Mouse (Mus musculus): ENCODE measurements around the gene Auh. TPM values are rescaled to one million over a fixed set of nuclear protein-coding genes. Genes with fewer than 3 reads are reported as not detected.
A peak's percentile ranks its signal among the peaks of the same experiment; 100 is the strongest.

Gene Auh
- polyA plus RNA-seq, 1 experiment from 2014 or later: 44.3 TPM

DNA sequence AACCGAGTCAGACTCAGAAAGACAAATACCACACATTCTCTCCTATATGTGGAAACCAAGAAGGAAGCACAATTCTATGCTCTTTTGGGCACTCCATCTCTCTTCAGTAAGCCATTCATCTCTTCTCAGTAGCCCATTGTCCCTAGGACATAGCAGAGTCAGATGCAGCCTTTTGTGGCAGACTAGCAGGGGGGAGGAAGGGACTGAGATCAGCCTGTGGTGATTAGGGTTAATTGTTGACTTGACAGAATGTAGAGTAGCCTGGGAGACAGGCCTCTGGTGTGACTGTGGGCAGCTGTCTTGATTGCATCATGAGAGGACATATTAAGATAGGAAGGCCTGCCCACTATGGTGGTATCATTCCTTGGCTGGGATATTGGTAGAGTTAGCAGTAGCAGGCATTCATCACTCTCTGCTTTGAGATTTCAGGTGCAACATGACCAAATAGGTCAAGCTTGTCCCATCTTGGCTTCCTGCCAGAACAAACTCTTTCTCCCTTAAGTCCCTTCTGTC lies 13.5 kb upstream of the Auh start:
- Histone ChIP-seq H3K27ac (ENCODE audit: low read depth, low read length) (no peak overlapping the region), H3K4me1 (replicated peaks; ENCODE audit: control insufficient read depth, insufficient read depth, low read length) (no peaks in the 10 kb centered on the region; the same call in 1 of the 2 replicates), H3K9me3 (ENCODE audit: control insufficient read depth, low read length) (no peaks in the 10 kb centered on the region), H3K4me2 (replicated peaks; ENCODE audit: low read depth, low read length) (no peak overlapping the region), H3K4me3 (ENCODE audit: low read depth, low read length) (no peak overlapping the region), H3K36me3 (ENCODE audit: control insufficient read depth, insufficient read depth, low read length) (no peaks in the 10 kb centered on the region), H3K27me3 (ENCODE audit: control insufficient read depth, insufficient read depth, low read length) (no peaks in the 10 kb centered on the region), H3K9ac (ENCODE audit: low read depth, low read length) (no peak overlapping the region)
- DNase-seq (ENCODE audit: low spot score): peak; percentile 2
- WGBS: 57% methylated on average over 1 of the region's 1 CpGs
- no peak for ATAC-seq (ENCODE audit: low FRiP score)

DNA sequence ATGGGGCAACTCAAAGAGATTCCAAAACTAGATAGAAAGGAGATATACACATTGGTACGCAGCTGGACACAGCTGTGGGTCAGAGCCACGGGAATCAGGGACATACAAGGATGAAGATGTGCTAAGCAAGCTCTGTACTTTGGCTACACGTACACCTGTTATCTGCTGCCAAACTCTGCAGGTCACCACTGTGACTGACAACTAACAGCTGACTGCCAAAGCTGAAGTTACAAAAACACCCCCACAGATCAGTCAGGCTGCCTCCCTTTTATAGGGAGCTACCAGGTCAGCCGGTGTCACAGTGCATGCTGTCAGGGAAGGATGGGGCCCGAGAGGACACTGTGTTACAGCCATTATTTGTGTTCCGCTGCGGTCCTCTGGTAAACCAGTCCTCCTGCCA lies 11.5 kb upstream of the Auh start:
- H3K4me2 ChIP-seq (replicated peaks; ENCODE audit: low read depth, low read length): no peak overlapping the region
- H3K4me1 ChIP-seq (replicated peaks; ENCODE audit: control insufficient read depth, insufficient read depth, low read length): no peaks in the 10 kb centered on the region; the same call in 1 of the 2 replicates
- H3K9ac ChIP-seq (ENCODE audit: low read depth, low read length): no peak overlapping the region
- ATAC-seq (ENCODE audit: low FRiP score) (no peak), DNase-seq (ENCODE audit: low spot score) (no peak)
- no peak overlapping the region for H3K27ac ChIP-seq (ENCODE audit: low read depth, low read length)
- H3K27me3 ChIP-seq (ENCODE audit: control insufficient read depth, insufficient read depth, low read length): no peaks in the 10 kb centered on the region
- no peaks in the 10 kb centered on the region for H3K36me3 ChIP-seq (ENCODE audit: control insufficient read depth, insufficient read depth, low read length)
- no peak overlapping the region for H3K4me3 ChIP-seq (ENCODE audit: low read depth, low read length)
- WGBS: 77% methylated on average over 7 of the region's 7 CpGs
- no peaks in the 10 kb centered on the region for H3K9me3 ChIP-seq (ENCODE audit: control insufficient read depth, low read length)

DNA sequence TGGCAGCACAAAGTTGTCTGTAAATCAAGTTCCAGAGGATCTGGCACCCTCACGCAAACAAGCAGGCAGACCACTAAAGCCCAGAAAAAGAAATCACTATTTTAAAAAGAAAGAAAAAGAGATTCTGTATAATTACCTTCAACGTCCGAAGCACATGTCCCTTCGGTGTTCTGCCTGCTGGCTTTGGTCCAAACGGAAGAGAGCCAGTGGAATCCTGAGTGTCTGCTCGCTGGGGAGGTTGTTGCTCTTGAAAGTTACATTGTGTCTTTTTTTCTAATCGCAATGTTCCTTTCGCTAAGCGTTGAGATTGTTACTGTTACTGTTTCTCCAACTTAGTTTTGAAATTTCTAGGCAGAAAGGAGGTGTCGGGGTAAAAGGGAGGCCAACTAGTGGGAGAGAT lies 1.1 kb upstream of the Auh start:
- no peak overlapping the region for H3K4me2 ChIP-seq (replicated peaks; ENCODE audit: low read depth, low read length)
- no peak overlapping the region for H3K9ac ChIP-seq (ENCODE audit: low read depth, low read length)
- DNase-seq (ENCODE audit: low spot score) (no peak), ATAC-seq (ENCODE audit: low FRiP score) (no peak)
- H3K36me3 ChIP-seq (ENCODE audit: control insufficient read depth, insufficient read depth, low read length): no peaks in the 10 kb centered on the region
- H3K27ac ChIP-seq (ENCODE audit: low read depth, low read length): no peak overlapping the region
- H3K27me3 ChIP-seq (ENCODE audit: control insufficient read depth, insufficient read depth, low read length): no peaks in the 10 kb centered on the region
- peaks cover 3% of the 10 kb centered on the region; the same call in 1 of the 2 replicates for H3K4me1 ChIP-seq (replicated peaks; ENCODE audit: control insufficient read depth, insufficient read depth, low read length)
- 68% methylated on average over 10 of the region's 10 CpGs for WGBS
- no peaks in the 10 kb centered on the region for H3K9me3 ChIP-seq (ENCODE audit: control insufficient read depth, low read length)
- no peak overlapping the region for H3K4me3 ChIP-seq (ENCODE audit: low read depth, low read length)

DNA sequence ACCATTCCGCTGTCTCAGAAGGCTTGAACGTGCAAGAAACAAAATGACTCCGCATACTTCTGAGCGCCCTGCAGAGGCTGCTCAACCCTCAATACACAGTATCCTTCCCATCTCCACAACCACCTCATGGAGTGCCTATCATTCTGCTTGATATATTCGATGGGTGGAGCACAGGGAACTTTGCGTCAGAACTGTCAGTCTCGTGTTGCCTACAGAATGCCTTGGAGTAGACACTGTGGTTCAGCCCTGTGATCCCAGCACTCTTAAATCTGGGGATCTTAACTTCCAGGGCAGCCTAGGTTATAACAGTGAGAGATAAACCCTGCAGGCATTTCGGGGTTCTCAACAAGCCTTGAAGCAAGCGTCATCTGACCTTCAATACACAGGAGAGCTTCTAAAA lies 1.1 kb downstream of the Auh start:
- H3K4me3 ChIP-seq (ENCODE audit: low read depth, low read length): peak overlapping the region; percentile 55
- H3K9ac ChIP-seq (ENCODE audit: low read depth, low read length): 0 out of 2 replicates have a peak overlapping the region, but pooled peaks have one; percentile 11
- H3K9me3 ChIP-seq (ENCODE audit: control insufficient read depth, low read length): no peaks in the 10 kb centered on the region
- 81% methylated on average over 9 of the region's 9 CpGs for WGBS
- DNase-seq (ENCODE audit: low spot score): no peak
- H3K27me3 ChIP-seq (ENCODE audit: control insufficient read depth, insufficient read depth, low read length): no peaks in the 10 kb centered on the region
- H3K4me2 ChIP-seq (replicated peaks; ENCODE audit: low read depth, low read length): peak overlapping the region; percentile 52
- ATAC-seq (ENCODE audit: low FRiP score): no peak
- no peak overlapping the region for H3K27ac ChIP-seq (ENCODE audit: low read depth, low read length)
- peaks cover 3% of the 10 kb centered on the region; the same call in 1 of the 2 replicates for H3K4me1 ChIP-seq (replicated peaks; ENCODE audit: control insufficient read depth, insufficient read depth, low read length)
- no peaks in the 10 kb centered on the region for H3K36me3 ChIP-seq (ENCODE audit: control insufficient read depth, insufficient read depth, low read length)

DNA sequence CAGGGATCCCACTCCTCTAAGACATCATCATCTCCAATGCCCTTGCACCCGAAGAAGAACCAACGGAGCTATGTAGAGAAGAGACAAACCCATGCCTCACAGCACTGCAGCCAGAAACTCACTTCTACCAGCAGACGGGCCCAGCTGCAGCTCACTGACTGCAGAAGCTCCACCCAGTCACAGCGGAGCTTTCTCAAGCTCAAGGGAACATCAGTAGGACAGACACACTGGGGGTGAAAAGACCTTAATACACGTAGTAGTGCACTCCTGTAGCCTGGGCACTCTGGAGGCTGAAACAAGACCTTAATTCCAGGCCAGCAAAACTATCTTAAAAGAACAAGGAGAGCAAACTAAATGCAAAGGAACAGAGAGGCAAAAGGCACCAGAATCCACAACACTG lies 5.0 kb downstream of the Auh start:
- no peak overlapping the region for H3K27ac ChIP-seq (ENCODE audit: low read depth, low read length)
- DNase-seq (ENCODE audit: low spot score) (no peak), ATAC-seq (ENCODE audit: low FRiP score) (no peak)
- WGBS: 87% methylated on average over 5 of the region's 5 CpGs
- H3K4me2 ChIP-seq (replicated peaks; ENCODE audit: low read depth, low read length): no peak overlapping the region
- no peaks in the 10 kb centered on the region for H3K9me3 ChIP-seq (ENCODE audit: control insufficient read depth, low read length)
- no peaks in the 10 kb centered on the region for H3K36me3 ChIP-seq (ENCODE audit: control insufficient read depth, insufficient read depth, low read length)
- H3K27me3 ChIP-seq (ENCODE audit: control insufficient read depth, insufficient read depth, low read length): no peaks in the 10 kb centered on the region
- no peak overlapping the region for H3K4me3 ChIP-seq (ENCODE audit: low read depth, low read length)
- no peak overlapping the region for H3K9ac ChIP-seq (ENCODE audit: low read depth, low read length)
- 0 out of 2 replicates have a peak, but pooled peaks cover 3% of the 10 kb centered on the region for H3K4me1 ChIP-seq (replicated peaks; ENCODE audit: control insufficient read depth, insufficient read depth, low read length)

DNA sequence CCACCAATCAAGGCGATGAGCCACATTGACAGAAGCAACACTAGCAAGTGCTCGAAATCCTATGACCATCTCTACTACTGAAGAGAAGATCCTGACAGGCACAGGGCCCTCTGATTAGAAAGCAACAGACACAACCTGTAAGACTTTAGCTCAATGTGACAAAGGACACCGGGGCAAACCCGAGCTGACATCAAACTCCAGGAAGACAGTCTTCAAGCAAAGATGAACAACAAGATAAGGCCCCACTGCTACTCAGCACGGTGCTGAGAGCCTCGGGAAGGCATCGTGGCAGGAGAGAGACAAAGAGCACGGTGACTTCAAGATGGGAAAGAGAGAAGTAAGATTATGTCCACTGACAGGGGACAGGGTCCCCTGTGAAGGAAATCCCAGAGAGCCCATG lies 7.5 kb downstream of the Auh start:
- Histone ChIP-seq H3K36me3 (ENCODE audit: control insufficient read depth, insufficient read depth, low read length) (no peaks in the 10 kb centered on the region), H3K9ac (ENCODE audit: low read depth, low read length) (no peak overlapping the region), H3K4me1 (replicated peaks; ENCODE audit: control insufficient read depth, insufficient read depth, low read length) (no peaks in the 10 kb centered on the region), H3K4me3 (ENCODE audit: low read depth, low read length) (no peak overlapping the region), H3K9me3 (ENCODE audit: control insufficient read depth, low read length) (no peaks in the 10 kb centered on the region), H3K4me2 (replicated peaks; ENCODE audit: low read depth, low read length) (no peak overlapping the region), H3K27me3 (ENCODE audit: control insufficient read depth, insufficient read depth, low read length) (no peaks in the 10 kb centered on the region), H3K27ac (ENCODE audit: low read depth, low read length) (no peak overlapping the region)
- no peak for ATAC-seq (ENCODE audit: low FRiP score)
- WGBS: 84% methylated on average over 8 of the region's 8 CpGs
- no peak for DNase-seq (ENCODE audit: low spot score)

DNA sequence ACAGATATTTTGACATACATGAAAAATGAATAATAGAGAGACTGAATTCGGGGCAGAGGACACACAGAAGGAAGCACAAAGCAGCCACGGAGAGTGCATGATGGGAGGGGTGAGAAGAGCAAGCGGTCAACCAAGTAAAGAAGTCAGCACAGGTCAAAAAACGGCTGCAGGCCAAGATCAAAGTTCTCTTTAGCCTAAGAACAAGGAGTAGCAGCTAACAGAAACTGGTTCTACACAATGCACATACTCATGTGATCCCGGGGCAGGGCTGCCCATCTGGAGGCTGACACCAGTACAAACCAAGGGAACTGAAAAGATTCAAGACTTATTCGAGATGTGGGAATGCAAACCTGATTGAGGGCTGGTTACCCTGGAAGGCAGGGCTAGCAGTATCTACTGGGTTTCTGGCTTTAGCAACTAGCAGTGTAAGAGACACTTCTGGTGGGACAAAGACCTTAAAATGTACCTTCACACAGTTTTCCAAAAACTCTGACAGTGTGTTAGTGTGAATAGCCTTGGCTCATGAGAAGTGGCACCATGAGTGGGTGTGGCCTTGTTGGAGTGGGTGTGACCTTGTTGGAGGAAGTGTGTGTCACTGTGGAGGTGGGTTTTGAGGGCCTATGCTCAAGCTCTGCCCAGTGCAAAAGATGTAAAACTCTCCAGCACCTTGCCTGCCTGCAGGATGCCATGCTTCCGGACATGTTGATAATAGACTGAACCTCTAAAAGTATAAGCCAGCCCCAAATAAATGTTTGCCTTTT lies 8.2 kb downstream of the Auh start:
- WGBS: 84% methylated on average over 7 of the region's 7 CpGs
- H3K36me3 ChIP-seq (ENCODE audit: control insufficient read depth, insufficient read depth, low read length): no peaks in the 10 kb centered on the region
- H3K27me3 ChIP-seq (ENCODE audit: control insufficient read depth, insufficient read depth, low read length): no peaks in the 10 kb centered on the region
- DNase-seq (ENCODE audit: low spot score) (no peak), ATAC-seq (ENCODE audit: low FRiP score) (no peak)
- no peak overlapping the region for H3K27ac ChIP-seq (ENCODE audit: low read depth, low read length)
- no peaks in the 10 kb centered on the region for H3K9me3 ChIP-seq (ENCODE audit: control insufficient read depth, low read length)
- H3K4me1 ChIP-seq (replicated peaks; ENCODE audit: control insufficient read depth, insufficient read depth, low read length): no peaks in the 10 kb centered on the region
- H3K4me2 ChIP-seq (replicated peaks; ENCODE audit: low read depth, low read length): no peak overlapping the region
- no peak overlapping the region for H3K4me3 ChIP-seq (ENCODE audit: low read depth, low read length)
- no peak overlapping the region for H3K9ac ChIP-seq (ENCODE audit: low read depth, low read length)

DNA sequence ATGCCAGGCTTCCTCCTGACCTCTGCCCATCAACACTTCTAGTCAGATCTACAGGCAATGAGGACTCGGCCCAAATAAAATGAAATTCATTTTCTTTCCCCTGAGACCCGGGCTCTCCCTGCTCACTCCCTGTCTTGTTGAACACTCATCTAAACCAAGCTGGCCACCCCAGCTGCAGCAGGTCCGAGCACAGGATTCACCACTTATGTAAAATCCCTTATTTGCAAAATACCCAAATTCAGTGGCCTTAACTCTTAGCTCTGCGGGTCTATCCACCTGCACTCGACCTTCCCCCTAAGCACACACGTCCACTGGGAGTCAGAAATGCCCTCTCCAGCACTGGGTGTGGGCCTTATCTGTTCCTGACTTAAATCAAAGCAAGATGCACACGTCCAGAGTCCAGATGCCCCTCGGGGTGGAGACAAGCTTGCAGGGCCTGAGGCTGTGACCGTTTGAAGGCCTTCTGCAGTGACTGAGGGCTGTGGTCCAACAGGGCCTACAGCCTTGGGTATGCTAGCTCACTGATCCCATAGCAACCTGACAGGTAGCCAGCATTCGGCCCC lies 9.6 kb downstream of the Auh start:
- no peak overlapping the region for H3K4me3 ChIP-seq (ENCODE audit: low read depth, low read length)
- H3K36me3 ChIP-seq (ENCODE audit: control insufficient read depth, insufficient read depth, low read length): no peaks in the 10 kb centered on the region
- H3K4me2 ChIP-seq (replicated peaks; ENCODE audit: low read depth, low read length): no peak overlapping the region
- DNase-seq (ENCODE audit: low spot score) (no peak), ATAC-seq (ENCODE audit: low FRiP score) (no peak)
- H3K9me3 ChIP-seq (ENCODE audit: control insufficient read depth, low read length): no peaks in the 10 kb centered on the region
- no peaks in the 10 kb centered on the region for H3K27me3 ChIP-seq (ENCODE audit: control insufficient read depth, insufficient read depth, low read length)
- WGBS: 80% methylated on average over 10 of the region's 10 CpGs
- no peak overlapping the region for H3K9ac ChIP-seq (ENCODE audit: low read depth, low read length)
- H3K4me1 ChIP-seq (replicated peaks; ENCODE audit: control insufficient read depth, insufficient read depth, low read length): no peaks in the 10 kb centered on the region
- no peak overlapping the region for H3K27ac ChIP-seq (ENCODE audit: low read depth, low read length)

DNA sequence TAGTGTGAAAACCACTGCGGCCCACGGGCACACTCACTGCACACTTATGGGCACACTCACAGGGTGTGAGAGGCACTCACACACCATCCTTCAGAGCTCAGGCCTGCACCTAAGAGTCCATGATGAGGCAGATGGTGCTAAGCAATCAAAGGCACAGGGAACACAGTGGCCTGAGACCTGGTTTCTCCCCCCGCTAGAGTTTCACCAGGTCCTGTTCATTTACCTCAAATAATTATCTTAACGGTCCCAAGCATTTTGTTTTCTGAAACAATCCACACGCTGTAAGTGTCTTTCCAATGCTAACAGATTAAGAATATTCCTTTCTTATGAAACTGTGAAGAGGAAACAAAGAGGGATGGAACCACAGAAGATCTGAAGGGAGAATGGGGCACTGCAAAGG lies 11.1 kb downstream of the Auh start:
- H3K9me3 ChIP-seq (ENCODE audit: control insufficient read depth, low read length): no peaks in the 10 kb centered on the region
- H3K4me1 ChIP-seq (replicated peaks; ENCODE audit: control insufficient read depth, insufficient read depth, low read length): no peaks in the 10 kb centered on the region
- H3K27me3 ChIP-seq (ENCODE audit: control insufficient read depth, insufficient read depth, low read length): no peaks in the 10 kb centered on the region
- WGBS: 87% methylated on average over 5 of the region's 5 CpGs
- no peak overlapping the region for H3K9ac ChIP-seq (ENCODE audit: low read depth, low read length)
- H3K4me2 ChIP-seq (replicated peaks; ENCODE audit: low read depth, low read length): no peak overlapping the region
- no peak for ATAC-seq (ENCODE audit: low FRiP score)
- no peak overlapping the region for H3K4me3 ChIP-seq (ENCODE audit: low read depth, low read length)
- H3K36me3 ChIP-seq (ENCODE audit: control insufficient read depth, insufficient read depth, low read length): no peaks in the 10 kb centered on the region
- no peak for DNase-seq (ENCODE audit: low spot score)
- no peak overlapping the region for H3K27ac ChIP-seq (ENCODE audit: low read depth, low read length)

Measured in hindbrain, embryonic 11.5 days (tissue).